Mouse (Mus musculus) G1E (cell line): ENCODE data around the gene Foxj2.

ENCODE experiments used
- CTCF ChIP-seq: IDR thresholded peaks from 2 replicates; pipeline ENCODE4 v1.5.1; 2012; ENCODE audit warnings: low read depth, low read length, inconsistent platforms, mixed read lengths
- GATA2 ChIP-seq: IDR thresholded peaks from 2 replicates; pipeline ENCODE4 v1.6.1; 2012; ENCODE audit warnings: low read depth, low read length, inconsistent platforms, borderline replicate concordance
- POLR2AphosphoS5 ChIP-seq: IDR thresholded peaks from 2 replicates; pipeline ENCODE4 v1.6.1; 2012; ENCODE audit warnings: low read depth, low read length, inconsistent platforms; ENCODE audit not compliant: insufficient replicate concordance

- no peak for TF ChIP-seq CTCF
- TF ChIP-seq GATA2 = no peak
- TF ChIP-seq POLR2AphosphoS5 = no peak
Observed at GRCm38 (mm10) chr6:122855955-122856354, 36.2 kb downstream of the Foxj2 start, which contains the start of gene C3ar1.
